Mouse (Mus musculus) olfactory bulb, adult 2 months (tissue): Measurements from ENCODE around the gene Camk2n1.

Experiments used
- CTCF ChIP-seq: fragments of 200-500 bp; IDR thresholded peaks from 2 replicates; pipeline ENCODE4 v1.5.1; 2012; ENCODE audit warnings: low read depth, mild to moderate bottlenecking, low read length, moderate library complexity; ENCODE audit not compliant: insufficient read depth
- POLR2A ChIP-seq: fragments of 200-500 bp; IDR thresholded peaks from 2 replicates; pipeline ENCODE4 v1.6.1; 2012; ENCODE audit warnings: mild to moderate bottlenecking, low read depth, low read length, moderate library complexity; ENCODE audit not compliant: insufficient read depth

GRCm38 (mm10) chr4:138444941-138445340, 9.2 kb upstream of the Camk2n1 start:
- TF ChIP-seq CTCF (no peak), POLR2A (no peak)
